Mouse (Mus musculus): ENCODE data around the gene Pdcd11.

The Pdcd11 gene

GRCm38 (mm10) chr19:47090550-47091156 lies at the start of gene Pdcd11, which contains the start of gene Usmg5:
Gene Pdcd11, plus strand, starts transcription at chr19:47090768.
Gene Usmg5, minus strand, starts transcription at chr19:47090647.
- peak; percentile 96 for DNase-seq (ENCODE audit: low spot score)

- no peak for DNase-seq (ENCODE audit: low spot score)
These were observed 47.0 kb upstream of the Pdcd11 start for GRCm38 (mm10) chr19:47043608-47044007.

GRCm38 (mm10) chr19:47046343-47046742 lies 44.2 kb upstream of the Pdcd11 start:
- no peak for DNase-seq (ENCODE audit: low spot score)

- DNase-seq (ENCODE audit: low spot score): no peak
These were observed 43.2 kb upstream of the Pdcd11 start for GRCm38 (mm10) chr19:47047236-47047833.

- DNase-seq (ENCODE audit: low spot score): no peak
These were observed 41.5 kb upstream of the Pdcd11 start for GRCm38 (mm10) chr19:47049061-47049460.

- DNase-seq (ENCODE audit: low spot score): peak; percentile 8
These were observed 40.7 kb upstream of the Pdcd11 start for GRCm38 (mm10) chr19:47049840-47050239.

- DNase-seq (ENCODE audit: low spot score): peak; percentile 89
These were observed 40.1 kb upstream of the Pdcd11 start, which contains the start of gene Pcgf6 for GRCm38 (mm10) chr19:47050271-47051032. Gene Pcgf6, minus strand, starts transcription at chr19:47050906.

- no peak for DNase-seq (ENCODE audit: low spot score)
These were observed 37.6 kb upstream of the Pdcd11 start for GRCm38 (mm10) chr19:47052927-47053326.

GRCm38 (mm10) chr19:47053471-47053870 lies 37.1 kb upstream of the Pdcd11 start:
- no peak for DNase-seq (ENCODE audit: low spot score)

GRCm38 (mm10) chr19:47057684-47058083 lies 32.9 kb upstream of the Pdcd11 start:
- no peak for DNase-seq (ENCODE audit: low spot score)

GRCm38 (mm10) chr19:47065860-47066259 lies 24.7 kb upstream of the Pdcd11 start:
- no peak for DNase-seq (ENCODE audit: low spot score)

GRCm38 (mm10) chr19:47067096-47067882 lies 23.3 kb upstream of the Pdcd11 start, which contains the start of gene Taf5:
Gene Taf5, plus strand, starts transcription at chr19:47067746.
- DNase-seq (ENCODE audit: low spot score): peak; percentile 98

- DNase-seq (ENCODE audit: low spot score): peak; percentile 91
These were observed 22.5 kb upstream of the Pdcd11 start for GRCm38 (mm10) chr19:47067924-47068611.

GRCm38 (mm10) chr19:47088226-47088625 lies 2.3 kb upstream of the Pdcd11 start:
- no peak for DNase-seq (ENCODE audit: low spot score)

GRCm38 (mm10) chr19:47089718-47090525 lies 646 bp upstream of the Pdcd11 start:
- DNase-seq (ENCODE audit: low spot score): peak; percentile 24

- DNase-seq (ENCODE audit: low spot score): no peak
These were observed 10.5 kb downstream of the Pdcd11 start for GRCm38 (mm10) chr19:47101080-47101479.

- DNase-seq (ENCODE audit: low spot score): no peak
These were observed 14.2 kb downstream of the Pdcd11 start for GRCm38 (mm10) chr19:47104641-47105271.

- no peak for DNase-seq (ENCODE audit: low spot score)
These were observed 28.1 kb downstream of the Pdcd11 start for GRCm38 (mm10) chr19:47118634-47119033.

- DNase-seq (ENCODE audit: low spot score): no peak
These were observed 30.5 kb downstream of the Pdcd11 start for GRCm38 (mm10) chr19:47121054-47121453.

- DNase-seq (ENCODE audit: low spot score): no peak
These were observed 32.2 kb downstream of the Pdcd11 start for GRCm38 (mm10) chr19:47122802-47123201.

Measured in T-cell, adult 2 months (primary cell).